Mouse (Mus musculus) natural killer cell, adult 2 months (primary cell): ENCODE data around the gene Usp29.

Experiments used
- DNase-seq, 2 experiments: peaks; one replicate each; pipeline ENCODE4 v3.0.0; 2022; ENCODE audit warnings: low spot score in 2 of 2

The Usp29 gene

DNA sequence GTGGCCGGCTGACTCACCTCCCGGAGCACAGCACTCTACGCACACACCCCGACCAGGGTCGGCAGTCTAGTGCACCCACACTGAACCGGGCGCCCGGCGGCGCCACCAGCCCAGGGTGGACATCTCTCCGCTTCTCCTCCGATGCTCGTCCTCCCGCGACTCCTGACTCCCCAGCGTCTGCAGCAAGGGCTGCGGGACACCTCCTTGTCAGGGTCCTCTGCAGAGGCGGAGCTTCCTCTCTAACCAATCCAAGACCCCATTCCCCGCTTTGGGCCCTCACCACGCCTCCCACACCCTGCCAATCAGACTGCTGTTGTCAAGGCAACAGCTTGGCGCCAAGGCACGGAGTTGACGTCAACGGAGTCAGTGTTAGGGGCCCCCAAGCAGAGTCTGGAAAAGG is at the start of gene Usp29, which contains the start of gene Peg3:
TSS of gene Usp29 (plus strand) at position 338 of the 400 bp plus-strand sequence.
TSS of gene Peg3 (minus strand) at position 191 of the 400 bp plus-strand sequence.
- no peak for DNase-seq

DNA sequence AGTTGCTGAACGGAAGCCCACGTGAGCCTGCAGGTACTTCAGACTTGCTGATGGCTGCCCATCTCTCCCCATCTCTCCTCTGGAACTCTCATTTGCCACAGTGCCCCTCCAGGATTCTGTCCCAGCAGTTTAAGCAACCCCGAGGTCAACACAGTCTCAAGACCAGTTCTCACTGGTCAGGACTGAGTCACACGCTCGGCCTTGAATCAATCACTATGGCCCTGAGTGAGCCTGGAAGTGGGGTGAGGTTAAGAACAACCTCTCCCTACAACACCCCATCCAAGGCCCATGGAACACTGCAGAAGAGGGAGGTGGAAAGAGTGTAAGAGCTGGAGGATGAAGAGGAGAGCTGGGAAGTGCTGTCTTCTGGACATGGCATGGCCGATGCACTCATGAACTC is 44.9 kb upstream of the Usp29 start:
- DNase-seq, result no peak

DNA sequence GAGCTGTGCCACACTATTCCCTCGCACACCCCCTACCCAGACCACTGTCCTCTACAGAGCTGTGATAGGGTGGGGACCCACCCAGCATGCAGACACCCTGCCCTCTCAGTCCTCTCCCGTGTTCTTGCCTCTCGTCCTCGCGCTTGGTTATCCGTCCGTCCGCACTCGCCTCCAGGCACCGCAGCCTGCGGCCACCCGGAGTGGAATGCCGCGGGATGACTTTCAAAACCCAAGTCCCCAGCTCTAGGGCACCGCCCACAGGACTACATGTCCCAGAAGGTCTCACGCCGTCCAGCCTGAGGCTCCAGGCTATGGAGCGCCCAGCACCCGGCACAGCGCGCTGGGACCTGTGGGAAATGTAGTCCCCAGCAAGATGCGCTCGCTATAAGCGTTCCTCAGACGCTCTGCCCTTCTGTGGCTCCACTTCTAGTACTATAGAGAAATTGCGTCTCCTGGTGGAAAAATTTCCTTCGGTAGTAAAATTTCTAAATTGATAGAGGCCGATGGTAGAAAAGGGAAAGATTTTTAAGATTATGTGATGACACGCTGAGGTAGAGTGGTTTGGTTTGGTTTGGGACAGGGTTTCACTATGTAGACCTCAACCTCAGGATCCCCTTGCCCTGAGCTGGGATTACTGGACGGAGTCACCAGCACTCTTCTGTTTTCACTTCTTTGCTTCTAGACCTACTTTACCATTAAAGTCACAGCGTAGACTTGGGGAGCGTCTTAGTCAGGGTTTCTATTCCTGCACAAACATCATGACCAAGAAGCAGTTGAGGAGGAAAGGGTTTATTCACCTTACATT is 33.9 kb upstream of the Usp29 start, which contains the start of gene Zim1:
TSS of gene Zim1 (minus strand) at position 210 of the 805 bp plus-strand sequence.
- no peak for DNase-seq

DNA sequence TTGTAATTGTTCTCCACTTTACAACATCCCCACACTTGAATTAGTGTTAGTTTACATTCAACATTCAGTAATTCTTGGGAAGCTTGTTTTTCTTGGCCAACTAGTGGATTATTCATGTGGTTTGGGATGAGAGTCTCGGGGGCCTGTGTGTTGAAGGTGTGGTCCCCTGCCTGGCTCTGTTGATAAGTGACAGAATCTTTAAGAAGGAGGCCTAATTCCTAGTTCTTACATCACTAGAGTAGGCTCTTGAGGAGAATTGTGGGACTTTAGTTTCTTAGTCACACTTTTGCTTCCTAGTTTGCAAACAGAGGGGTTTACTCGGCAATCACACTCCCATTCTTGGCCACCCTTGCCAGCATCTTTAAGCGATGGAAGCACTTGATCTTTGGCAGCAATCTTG is 31.1 kb upstream of the Usp29 start:
- DNase-seq, result no peak

DNA sequence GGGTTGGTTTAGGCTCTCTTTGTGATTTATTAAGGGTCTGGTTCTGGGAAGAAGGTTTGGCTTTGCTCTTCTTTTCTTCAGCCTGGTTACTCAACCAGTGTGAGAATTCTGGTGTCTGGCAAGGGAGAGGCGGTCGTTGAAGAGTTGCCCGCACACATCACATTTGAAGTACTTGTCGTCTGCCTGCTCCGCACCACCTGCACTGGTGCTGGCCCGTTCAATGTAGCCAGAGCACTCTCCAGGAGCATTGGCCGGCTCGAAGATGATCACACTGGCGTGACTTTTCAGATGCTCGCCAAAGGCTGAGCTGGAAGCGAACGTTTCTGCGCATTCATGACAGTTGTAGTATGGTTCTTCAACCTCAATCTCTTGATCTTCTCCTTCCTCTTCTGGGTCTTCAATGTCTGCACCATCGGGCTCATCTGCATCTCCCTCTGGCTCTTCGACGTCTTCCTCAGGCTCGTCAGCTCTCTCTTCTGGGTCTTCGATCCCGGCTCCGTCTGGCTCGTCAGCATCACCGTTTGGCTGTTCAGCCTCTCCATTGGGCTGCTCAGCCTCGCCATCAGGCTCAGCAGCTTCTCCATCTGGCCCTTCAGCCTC is 22.9 kb upstream of the Usp29 start:
- DNase-seq, result no peak

DNA sequence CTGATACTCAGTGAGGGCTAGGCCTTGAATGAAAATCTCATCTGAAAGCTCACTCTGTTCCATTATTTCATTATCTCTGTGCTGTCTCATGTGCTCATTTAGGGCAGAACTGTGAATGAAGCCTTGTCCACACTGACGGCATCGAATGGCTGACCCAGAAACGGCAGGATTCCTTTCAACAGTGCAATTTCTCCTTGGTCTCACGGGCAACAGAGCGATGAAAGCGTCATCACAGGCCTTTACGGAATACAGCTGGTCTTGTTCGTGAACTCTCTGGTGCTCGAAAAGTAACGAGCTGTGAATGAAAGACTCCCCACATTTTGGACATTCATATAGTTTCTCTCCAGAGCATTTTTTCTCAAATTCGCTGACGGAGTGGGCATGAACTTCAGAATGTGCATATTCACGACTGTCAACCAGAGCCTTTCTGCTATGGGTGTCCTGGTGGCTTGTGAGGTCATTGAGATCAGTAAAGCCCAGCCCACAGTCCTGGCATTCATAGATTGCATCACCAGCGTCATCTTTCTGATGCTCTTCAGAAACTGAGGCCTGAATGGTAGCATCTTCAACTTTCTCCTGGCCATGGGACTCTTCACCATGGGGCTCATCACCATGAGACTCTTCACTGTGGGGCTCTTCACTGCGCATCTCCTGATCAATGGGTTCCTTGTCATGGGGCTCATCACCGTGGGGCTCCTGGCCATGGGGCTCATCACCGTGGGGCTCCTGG is 21.8 kb upstream of the Usp29 start:
- DNase-seq, result no peak

DNA sequence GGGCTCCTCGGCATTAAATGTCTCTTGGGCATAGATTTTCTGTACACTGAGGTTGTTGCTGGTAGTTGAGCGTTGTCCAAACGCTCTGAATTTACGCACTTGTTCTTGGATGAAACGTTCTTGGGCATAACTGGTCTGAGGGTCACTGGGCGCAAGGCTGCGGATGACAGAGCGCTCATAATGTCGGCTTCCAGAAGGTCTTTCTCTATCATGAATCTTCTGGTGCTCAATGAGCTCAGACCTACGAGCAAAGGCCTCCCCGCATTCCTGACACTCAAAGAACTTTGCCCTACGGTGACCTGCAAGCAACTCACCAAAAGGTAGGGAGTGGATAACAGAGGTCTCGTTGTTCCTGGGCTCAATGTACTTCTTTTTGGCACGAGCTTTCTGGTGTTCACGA is 21.0 kb upstream of the Usp29 start:
- no peak for DNase-seq

DNA sequence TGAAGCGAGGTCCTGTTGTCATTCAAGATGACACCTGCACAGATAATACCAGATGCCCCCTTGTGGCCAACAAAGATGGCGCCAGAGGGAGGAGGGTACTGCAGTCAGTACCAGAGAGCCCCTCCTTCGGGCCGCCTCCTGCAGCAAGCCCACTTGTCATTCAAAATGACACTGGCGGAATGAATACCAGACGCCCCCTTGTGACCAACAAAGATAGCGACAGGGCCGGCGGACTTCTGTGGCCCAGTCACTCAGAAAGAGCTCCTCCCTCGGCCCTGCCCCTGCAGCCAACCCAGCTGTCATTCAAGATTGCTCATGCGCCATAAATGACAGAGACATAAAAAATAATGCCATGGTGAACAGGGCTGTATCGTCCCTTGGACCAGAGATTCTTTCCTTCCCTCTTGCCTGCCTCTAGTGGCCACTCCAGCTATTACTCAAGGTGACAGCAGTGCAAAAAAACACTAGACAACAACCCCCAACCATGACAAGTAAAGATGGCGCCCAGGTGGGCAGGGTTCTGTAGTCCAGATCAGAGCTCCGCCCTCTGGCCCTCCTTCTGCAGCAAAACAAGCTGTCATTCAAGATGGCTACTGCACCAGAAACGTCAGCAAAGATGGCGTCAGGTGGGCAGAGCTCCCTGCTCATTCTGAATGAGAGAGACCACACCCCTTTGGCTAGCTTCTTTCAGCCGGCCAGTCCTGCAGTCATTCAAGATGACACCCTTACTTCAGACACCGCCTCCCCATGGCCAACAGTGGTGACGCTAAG is 2.8 kb upstream of the Usp29 start:
- DNase-seq, result no peak

DNA sequence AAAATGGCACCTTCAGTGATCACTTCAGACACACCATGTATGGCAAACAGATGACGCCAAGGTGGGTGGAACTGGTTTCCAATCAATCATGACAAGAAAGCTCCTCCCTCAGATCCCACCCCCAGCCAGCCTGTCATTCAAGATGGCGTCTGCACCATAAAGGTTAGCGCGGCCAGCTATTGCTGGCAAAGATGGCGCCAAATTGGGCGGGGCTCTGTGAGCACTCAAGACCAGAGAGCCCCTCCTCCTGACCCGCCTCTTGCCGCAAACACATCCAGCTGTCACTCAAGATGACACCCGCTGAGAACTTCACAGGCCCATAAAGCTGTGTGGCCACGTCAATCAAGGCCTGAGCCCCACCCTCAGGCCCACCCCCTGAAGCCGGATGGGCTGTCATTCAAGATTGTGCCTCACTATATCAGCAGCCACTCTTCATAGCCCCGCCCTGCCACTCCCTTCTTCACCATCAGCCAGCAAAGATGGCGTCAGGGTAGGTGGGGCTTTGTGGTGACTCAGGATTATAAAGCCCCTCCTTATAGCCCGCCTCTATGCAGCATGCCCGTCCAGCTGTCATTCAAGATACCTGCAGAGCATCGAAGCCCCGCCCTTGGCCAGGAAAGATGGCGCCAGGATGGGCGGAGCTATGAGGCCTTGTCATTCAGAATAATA is 2.0 kb upstream of the Usp29 start:
- no peak for DNase-seq

DNA sequence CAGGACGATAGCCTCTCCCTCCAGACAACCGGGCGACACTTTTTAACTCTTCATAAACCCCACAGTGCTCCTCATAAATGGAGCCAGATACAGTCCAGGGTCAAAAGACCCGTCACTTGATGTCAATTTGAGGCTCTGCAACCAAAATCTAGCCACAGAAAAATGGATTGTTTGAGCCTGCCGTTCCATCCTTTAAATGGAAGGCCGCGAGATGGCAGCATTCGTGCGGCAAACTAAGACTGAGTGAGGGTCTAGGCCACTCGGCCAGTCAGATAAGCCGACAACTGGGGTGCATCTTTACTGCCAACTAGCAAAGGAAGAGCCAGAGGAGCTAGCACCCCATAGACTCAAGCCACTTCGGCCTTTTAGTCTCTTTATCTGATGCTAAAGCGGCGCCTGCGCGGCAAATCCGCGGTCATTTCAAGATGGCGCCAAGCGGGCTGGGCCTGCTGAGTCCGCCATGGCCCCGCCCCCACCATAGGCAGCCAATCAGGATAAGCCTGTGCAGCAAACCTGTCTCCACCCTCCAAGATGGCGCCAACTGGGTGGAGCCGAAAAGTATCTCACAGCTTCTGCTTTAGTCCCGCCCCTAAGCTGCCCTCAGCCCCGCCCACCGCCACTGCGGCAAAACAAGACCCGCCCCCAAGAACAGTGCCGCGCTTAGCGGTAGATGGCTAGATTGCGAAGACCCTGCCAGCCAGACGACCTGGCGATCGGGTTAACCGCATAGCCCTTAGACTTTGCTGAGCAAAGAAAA is 1.1 kb upstream of the Usp29 start:
- DNase-seq, result peak; percentile 39 to 43

DNA sequence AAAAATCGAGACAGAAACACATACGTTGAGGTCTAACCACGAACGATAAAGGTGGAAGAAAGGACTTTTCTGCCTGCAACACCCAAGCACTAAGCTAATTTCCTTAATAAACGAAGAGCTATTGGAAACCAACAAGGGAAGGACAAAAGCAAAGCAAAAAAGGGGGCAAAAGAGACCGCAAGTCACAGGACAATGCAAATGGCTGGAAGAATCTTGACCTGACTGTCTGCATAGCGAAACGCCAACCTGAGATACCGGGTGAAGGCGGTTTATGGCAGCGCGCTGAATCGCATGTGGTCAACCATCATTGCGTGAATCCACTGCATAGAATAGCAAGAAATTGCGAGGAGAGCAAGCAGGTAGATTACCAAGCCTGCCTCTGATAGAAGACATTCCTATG is 423 bp downstream of the Usp29 start:
- DNase-seq, result no peak

DNA sequence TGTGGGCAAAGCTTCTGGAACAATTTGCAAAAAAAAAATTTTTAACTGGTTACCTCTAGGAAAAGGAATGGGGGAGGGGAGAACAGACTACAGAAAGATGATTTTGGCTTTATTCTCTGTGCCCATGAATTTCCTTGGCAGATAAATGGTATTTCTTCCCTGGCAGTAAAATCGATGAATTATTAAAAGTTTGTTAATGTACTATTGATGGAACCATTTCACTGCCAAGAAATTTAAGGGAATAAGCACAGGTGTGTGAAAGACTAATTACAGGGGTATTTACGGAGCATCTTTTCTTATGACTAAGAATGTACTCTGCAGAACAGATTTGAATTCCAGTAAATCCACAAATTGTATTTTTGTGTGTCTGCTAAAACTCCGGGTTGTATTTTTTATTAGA is 995 bp downstream of the Usp29 start:
- DNase-seq, result no peak

DNA sequence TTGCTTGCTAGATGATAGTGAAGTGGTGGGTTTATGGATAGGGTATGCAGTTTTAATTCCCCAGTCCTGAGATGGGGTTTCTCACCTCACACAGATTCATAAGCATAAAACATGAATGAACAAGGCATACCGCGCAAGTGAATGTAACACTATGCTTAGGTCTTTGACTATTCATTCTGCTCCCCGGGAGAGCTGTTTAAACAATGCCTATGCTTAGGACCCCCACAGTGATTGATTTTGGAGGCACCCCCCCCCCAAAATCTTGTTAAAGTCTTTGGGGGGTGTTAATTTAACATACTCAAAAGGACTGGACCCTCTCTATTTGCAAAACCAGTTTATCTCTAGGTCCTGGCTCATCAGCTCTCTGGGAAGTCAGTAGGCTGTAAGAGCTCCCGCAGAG is 1.6 kb downstream of the Usp29 start:
- DNase-seq, result no peak

DNA sequence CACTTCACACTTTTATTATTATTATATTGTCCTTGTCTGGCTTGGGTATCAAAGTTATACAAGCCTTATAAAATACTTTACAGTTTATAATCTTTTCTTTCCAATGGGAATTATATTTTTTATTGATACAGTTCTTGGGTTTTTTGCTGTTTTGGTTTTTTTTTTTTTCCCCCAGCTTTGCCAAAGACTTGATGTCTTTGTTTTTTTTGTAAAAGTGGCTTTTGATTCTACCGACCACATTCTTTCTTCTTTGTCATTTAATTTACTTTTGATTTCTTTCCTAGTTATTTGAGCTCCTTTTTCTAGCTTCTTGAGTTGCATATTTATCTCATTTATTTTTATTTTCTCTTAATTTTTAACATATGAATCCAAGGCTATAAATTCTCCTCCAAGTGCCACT is 5.7 kb downstream of the Usp29 start:
- DNase-seq, result no peak

DNA sequence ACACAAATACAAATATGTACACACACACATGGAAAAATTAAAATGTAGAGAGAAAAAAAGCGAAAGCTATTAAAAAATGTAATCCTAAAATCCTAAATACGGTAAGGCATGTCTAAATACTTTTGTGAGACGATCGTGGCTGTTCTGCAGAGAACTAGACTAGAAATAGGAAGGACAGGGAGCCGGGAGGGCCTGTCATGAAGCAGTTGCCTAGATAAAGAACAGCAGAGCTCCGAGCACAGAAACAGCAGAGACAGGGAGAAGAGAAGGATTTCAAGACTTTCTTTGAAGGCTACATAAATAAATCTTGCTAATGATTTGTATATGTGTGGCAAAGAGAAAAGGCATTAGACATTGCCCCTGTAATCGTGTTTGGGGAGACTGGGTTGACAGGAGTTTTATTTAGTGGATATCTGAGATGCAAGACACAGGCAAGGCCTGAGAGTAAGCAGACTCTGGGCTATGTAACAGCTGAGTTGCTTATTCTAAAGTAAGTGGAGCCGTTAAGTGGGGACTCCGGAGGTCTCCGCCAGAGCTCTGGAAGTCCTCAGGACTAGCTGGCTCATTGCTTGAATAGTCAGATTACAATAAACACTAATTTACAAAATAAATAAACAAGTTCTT is 14.0 kb downstream of the Usp29 start:
- no peak for DNase-seq

DNA sequence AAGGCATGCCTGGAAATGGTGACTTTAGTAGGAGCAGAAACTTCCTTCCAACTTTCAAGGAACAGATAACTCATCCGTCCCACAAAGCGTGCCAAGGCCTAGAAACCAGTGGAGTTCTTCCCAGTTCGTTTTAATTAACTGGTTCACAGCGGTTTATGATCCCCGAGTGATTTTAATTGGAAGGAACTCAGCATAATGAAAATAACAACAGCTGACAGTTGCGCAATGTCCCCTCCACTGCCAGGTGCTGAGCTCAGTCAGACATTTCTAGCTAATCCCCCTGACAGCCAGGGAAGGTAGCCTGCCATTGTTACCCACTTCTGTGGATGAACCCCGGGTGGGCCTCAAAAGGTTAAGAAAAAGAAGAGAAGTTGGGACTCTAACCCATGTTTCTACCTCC is 18.8 kb downstream of the Usp29 start:
- no peak for DNase-seq

DNA sequence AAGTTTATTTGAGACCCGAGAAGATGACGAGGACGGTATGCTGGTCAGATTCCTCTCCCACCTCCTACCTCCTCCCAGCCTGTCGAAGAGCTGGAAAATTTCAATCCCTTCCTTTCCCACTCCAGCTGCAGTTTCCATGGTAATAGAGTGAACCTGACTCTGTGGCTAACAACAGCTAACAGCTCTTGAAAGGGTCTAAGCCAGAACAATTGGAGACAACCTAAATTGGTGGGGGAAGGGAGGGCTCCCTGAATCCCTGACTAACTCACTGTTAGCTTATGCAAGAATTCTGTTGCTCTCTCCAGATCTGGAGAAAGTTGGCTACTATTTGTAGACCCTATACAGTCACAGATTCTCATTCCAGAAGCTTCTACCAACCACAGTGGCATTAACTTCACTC is 23.1 kb downstream of the Usp29 start:
- no peak for DNase-seq

DNA sequence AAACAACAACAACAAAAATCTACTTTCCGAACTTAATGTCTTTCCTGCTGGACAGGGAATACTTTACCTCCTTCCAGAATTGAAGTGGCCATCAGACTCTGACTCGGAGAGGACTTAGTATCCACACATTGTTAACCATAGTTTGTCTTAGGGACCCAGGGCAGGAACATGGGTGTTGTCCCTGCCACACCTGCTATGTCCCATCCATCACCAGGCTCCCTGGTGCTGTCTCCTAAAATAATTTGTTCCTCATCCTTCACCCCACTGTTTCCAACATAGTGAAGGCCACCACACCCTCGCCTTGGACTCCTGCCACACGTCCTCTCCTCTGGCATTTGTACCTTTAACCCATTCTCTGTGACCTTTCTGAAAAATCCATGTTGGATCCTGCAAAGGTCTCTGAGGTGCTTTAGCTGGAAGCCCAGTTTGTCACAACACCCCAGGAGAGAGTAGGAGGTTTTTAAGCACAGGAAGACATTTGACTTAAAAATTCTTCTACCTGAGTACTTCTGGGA is 26.5 kb downstream of the Usp29 start:
- no peak for DNase-seq

DNA sequence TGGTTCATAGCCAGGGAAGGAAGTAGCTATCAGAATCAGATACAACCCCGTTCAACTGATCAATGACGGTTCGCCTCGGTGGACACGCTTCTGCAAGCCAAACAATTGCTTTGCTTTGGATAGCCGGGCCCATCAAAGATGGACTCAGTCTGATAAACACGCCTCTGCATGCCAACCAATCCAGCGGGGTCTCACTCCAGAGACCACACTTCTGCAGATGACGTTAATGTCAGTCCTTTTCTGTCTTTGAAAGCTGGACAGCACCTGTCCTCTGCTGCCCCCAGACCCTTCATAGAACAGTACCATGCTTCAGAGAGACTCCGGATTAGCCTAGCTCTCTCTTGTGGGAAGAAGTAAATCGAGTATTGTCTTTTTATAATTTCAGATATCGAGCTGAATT is 29.3 kb downstream of the Usp29 start:
- no peak for DNase-seq

DNA sequence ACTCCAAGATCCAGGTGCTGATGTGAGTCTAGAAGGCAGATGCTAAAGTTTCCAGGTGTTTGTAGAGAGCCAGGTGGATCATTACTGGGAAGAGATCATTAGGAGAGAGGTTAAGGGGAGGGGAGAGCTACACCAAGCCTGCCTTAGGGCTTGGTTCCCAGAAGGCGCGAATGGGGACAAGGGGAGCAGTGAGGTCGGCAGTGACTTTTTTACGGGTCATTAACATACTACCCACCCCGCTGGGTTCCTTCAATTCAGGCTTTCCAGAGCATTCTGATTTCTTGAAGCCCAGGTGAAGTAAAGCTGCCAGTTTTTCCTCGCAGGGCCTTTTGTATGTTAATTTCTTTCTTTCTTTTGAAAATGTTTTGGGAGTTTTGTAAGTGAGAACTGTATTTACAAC is 29.8 kb downstream of the Usp29 start:
- no peak for DNase-seq
